Mouse (Mus musculus) gastrocnemius, postnatal 36 days (tissue): ENCODE data around the gene Chuk. TPM values are rescaled to one million over a fixed set of nuclear protein-coding genes. Genes with fewer than 3 reads are reported as not detected.
"Not testable (repeated sequence)": the region's sequence is repeated elsewhere in the genome, so short reads cannot be mapped to it uniquely, and the experiment has no call there.

ENCODE experiments used
- DNase-seq, 2 experiments: peaks; one replicate each; pipeline ENCODE4 v3.0.0; 2022
- intact Hi-C: fragments of 180-260 bp; cut with DNase I; formaldehyde crosslinking; loops from one replicate; pipeline ENCODE4 v1.15.1; 2025
- long read RNA-seq, 2 experiments: library from polyadenylated mRNA; stranded (forward); transcript quantifications; one replicate each; pipeline ENCODE4 v2.0.0; 2021
- total RNA-seq, 2 experiments: library from RNA; stranded (reverse); gene quantifications; 2 replicates each; pipeline ENCODE4 v1.2.3; 2021

Gene Chuk
- 10 to 100 TPM; 13.7 to 17.8 TPM for total RNA-seq
- long read RNA-seq, experiment 1, partial matches to known transcripts, result 1 of 4 reads
- long read RNA-seq, experiment 1, other reads (novel, unspliced or antisense), result 0 of 4 reads
- long read RNA-seq, experiment 2, transcript Chuk-201 (21 exons, 3,502 nt), result major isoform, 6 of 9 reads
- long read RNA-seq, experiment 2, partial matches to known transcripts, result 0 of 9 reads
- long read RNA-seq, experiment 2, other reads (novel, unspliced or antisense), result 2 of 9 reads

DNA sequence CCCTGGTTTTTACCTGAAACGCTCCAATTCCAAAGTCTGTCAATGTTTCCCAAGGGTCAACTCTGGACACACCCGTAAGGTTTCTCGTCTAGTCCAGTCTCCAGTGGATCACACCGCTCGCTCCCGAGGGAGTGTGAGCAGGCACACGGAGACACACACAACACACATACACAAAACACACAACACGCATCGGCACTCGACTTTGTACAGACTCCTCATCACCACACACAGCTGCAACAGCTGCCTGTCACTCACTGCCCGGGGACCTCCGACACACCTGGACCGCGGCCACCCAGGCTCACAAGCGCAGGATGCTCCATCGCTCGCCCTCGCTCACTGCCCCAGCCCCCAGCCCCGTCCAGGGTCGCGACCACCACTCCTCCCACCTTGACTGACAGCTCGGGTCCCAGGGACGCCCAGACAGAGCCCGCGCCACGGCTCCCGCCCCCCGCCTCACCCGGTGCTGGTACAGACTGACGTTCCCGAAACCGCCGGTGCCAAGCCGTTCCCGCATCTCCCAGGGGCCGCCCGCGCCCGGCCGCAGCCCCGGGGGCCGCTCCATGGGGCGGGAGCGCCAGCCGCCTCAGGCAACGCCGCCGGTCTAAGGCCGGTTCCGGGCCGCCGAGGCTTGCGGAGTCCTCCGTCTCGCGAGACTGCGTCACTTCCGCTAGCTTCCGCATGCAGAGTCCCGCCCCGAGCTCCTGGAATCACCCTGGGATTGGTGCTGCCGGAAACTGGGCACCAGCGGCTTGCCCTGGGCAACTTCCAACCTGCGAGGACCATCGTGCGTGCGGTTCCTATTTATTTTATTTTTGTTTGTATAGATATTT is at the start of gene Chuk:
TSS of gene Chuk (minus strand) at position 650 of the 830 bp plus-strand sequence.
- intact Hi-C loops, result no loop called here
- DNase-seq, result peak; percentile 96

DNA sequence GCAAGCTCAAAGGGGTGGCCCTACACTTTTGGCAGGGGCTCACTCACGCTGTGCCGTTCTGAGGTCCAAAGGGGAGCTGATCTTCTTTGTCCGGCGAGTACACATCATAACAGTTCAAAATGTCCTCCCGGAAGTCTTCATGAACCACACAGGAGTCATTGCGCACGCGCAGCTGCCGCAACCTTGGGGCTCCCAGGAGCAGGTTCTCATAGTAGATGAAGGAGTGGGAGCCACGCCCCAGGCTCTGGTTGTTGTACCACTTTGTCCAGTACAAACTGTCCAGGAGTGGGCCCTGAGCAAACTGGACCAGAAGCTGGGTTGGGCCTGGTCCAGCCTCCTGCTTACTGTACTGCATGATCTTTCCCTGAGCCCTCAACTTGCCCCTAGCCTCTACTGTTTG is 49.7 kb upstream of the Chuk start:
- no peak for DNase-seq
- intact Hi-C loops, result no loop called here

DNA sequence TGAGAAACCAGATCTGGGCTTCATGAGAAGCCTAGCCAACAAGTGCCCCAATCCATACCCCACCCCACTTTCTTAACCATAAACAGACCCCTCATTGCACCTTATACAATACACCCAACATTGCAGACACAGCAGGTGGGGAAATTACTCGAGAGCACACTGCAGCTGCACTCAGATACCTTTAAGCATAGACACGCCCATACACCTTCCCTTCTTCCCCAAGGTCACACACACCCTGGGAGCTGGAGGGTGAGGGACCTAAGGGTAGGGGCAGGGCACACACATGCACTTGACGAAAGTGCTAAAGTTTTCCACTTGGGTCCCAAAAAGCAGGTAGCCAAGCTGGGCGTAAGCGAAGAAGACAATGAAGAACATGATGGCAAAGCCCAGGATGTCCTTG is 46.5 kb upstream of the Chuk start:
- DNase-seq, result no peak
- intact Hi-C loops, result no loop called here

DNA sequence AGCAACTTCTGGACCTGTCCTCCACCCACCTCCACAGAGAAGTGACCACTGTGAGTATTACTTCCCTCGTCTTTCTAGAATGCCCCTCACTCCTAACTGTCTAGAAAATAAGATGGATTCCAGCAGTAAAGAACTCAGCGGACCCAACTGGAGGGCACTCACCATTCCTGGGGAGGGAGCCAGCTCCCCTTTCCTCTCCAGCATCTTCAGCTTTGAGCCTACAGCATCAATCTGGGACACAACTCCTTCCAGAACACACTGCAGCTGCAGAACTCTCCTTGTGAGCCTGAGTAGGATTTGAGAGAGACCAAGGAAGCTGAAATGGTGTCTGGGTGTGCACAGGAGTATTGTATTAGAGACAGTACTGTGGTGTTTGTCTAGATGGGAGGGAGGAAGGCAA is 41.7 kb upstream of the Chuk start:
- intact Hi-C loops, result no loop called here

DNA sequence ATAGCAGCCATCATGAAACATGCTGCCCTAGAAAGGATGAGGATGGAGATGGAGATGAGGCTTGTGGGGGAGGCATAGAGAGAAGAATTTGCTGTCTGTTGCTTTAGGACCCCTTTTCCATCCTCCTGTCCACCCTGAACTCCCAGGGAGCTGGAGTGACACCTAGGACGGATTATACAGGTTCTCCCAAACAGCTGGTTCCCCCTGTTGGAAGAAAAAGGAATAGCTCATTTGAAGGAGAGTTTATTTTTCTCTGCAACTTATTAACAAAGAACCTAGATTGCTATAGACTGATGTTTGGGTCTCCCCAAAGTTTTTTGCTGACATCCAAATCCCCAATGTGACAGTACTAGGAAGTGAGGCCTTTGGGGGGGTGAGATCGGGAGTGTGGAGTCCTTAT is 41.1 kb upstream of the Chuk start:
- DNase-seq, result no peak
- intact Hi-C loops, result no loop called here

More for the DNA sequence above, 41.7 kb upstream of the Chuk start:
- no peak for DNase-seq

DNA sequence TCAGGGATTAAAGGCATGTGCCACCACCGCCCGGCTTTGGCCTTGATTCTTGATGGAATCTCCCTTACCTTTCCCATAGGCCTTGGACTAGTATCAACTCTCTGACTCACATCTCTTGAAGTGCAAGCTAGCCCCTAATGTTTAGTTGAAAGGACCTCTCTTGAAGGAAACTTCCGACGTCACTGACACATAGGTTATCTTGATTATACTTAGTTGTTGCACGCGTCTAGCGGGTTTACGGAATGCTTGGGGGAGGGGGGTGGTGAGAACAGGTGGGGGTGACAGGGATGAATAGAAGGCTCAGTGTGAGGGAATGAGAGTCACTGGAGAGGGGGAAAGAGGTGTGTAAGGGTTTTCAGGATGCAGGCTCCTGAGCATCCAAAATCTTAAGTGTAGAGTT is 39.7 kb upstream of the Chuk start:
- intact Hi-C loops, result no loop called here
- DNase-seq, result no peak

DNA sequence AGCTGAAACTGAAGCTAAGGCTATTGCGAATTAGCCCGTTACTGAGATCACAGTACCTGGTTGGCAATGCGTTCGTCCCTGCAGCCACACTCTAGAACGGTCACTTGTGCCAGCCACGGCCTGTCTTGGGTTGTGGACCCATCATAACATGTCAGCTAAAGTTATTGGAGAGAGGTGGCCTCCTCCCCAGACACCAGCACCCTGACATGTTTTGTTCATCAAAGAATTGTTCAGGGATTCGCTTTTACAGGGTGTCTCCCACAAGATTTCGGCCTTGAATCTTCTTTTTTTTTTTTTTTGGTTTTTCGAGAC is 39.2 kb upstream of the Chuk start:
- DNase-seq, result no peak
- intact Hi-C loops, result no loop called here

DNA sequence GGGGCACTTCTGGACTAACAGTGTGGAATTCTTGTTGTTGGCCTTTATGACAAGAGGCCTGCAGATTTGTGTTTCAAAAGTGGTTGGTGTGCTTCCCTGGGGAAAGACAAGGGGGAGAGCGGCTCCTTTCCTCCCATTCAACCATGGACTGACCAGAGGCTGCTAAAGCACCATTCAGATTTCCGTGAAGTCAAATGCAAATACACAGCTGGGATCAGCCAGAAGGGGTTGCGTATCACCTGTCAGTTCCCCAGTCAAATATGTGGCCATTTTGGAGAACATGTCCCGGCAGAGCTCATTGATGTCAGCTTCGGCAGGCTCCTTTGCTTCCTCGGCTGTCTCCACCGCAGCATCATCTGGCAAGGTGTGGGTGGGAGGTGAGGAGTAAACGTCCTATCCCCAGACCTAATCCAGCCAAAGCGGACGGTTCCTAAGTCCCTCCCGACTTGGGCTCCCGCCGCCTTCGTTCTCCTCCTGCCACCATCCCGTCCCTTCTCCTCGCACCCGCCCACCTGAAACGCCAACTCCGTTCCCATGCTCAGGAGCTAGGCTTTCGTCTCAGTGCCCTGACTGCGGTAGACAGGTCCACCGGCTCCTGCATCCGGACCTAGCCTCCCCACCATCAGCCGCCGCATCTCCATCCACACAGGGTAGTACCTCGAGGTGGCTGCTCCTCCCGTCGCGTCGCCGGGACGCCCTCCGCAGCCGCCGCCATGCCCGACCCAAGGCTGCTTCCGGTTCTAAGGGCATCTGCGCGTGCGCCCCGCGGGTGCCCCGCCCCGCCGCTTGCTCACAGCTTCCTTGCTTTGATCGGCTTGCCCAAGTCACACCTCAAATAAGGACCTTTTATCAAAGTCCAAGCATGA is 38.7 kb upstream of the Chuk start, which contains the start of gene Bloc1s2:
TSS of gene Bloc1s2 (minus strand) at position 745 of the 866 bp plus-strand sequence.
- peak; percentile 80 to 84 for DNase-seq
- intact Hi-C loops, result no loop called here

DNA sequence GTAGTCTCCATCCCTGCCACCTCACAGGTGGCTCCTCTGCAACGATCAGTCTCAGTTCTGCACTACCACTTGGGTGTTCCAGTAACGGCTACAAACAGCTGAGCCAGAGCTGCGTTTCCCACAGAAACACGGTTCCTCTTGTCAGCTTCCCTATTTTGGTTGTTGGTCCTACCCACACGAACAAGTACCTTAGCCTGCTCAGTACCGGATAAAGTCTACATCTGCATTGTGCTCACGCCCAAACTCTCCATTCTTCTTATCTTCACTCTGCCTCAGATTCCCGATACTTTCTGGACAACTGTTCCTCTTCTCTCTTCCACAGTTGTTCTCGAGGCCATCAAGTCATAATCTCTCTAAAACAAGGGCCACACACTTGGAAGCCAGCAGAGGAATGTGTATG is 37.1 kb upstream of the Chuk start:
- DNase-seq, result no peak
- intact Hi-C loops, result no loop called here

DNA sequence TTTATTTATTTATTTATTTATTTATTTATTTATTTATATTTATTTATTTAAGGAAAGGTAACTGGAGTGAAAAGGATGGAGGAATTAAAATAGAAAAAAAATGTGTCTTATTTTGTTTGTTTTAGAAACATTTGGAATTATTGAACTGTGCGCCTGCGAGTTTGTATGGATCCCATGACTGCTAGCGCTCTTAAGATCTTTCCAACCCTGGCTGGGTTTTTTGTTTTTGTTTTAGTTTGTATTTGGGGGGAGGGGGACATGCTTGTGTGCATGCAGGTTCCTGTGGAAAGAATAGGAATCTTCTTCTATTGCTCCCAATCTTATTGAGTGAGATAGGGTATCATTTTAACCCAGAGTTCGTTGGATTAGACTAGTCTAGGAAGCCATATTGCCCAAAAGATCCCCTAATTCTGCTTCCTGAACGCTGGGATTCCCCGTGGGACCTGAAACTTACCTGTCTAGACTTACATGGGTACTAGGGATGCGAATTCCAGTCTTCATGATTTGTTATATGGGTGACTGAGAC is 28.7 kb upstream of the Chuk start:
- DNase-seq, result no peak
- intact Hi-C loops, result no loop called here

DNA sequence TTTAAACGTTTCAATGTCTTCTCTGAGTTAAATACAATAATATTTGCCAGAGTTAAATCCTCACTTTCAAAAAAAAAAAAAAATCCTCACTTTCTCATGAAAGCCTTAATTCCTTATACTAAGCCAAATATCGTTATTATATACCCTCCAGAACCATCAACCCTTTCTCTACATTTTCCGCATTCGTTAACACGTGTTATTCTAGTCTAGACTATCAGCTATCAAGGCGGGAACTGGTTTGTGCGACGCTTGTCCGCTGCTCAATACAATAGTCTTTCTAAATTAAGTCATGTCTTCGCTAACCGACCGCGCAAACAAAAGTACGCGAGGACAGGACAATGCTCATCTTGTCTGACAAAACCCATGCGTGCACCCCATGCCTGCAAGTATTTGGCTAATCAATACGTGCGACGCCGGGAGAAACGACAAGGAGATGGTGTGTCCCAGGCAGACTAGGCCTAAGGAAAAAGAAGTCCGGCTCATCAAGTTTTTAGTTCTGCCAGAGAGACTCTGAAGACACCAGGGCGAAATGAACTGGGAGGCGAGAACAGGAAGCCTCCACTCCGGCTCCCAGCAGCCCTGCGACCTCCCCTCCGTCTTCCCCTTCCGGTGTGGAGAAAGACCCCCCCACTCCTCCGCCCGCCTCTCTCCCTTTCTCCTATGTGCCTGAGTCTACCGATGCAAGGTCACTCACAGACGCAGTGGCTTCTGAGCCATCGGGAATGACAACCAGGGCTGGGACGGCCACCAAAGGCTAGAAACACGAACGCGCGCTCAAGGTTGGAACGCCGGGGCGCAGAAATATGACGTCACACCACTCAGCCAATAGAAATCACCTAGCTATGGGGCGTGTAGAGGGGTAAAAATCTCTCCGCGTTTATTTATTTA is 28.0 kb upstream of the Chuk start, which contains the start of gene Cwf19l1:
TSS of gene Cwf19l1 (minus strand) at position 805 of the 888 bp plus-strand sequence.
- intact Hi-C loops, result no loop called here
- DNase-seq, result peak; percentile 72 to 82

DNA sequence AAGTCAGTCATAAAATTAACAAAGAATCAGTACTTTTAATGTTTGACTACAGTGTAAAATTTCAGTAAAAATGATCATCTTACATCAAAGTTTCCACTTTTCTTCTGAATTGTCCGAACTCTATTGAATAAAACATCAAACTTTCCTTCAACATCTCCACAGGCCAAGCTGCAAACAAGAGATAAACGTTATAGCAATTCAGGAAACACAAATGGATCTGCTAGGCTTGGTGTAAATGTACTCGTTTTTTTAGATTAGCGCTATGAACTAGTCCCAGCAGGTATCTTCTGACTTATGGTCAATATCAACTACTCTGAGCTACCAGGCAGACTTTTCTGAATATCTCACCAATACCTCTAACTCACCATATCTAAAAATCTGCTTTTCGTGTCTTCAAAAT is 25.6 kb upstream of the Chuk start:
- no peak for DNase-seq
- intact Hi-C loops, result no loop called here

DNA sequence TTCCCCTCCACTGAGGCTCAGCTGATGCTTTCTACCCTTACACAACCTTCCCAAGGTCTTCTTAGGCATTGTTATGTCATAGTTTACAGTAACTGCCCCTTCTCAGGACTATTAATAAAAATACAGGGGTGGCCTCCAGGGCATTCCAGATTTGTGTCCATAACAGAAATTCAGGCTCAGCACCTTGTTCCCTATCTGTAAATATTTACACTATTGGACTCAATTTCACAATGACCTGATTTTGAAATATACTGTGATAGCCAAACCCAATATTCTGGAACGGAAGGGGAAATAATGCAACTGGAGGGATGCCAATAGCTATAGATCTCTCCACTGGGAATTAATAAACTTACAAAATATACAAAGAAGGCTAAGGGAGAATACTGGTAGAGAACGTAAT is 21.3 kb upstream of the Chuk start:
- no peak for DNase-seq
- intact Hi-C loops, result no loop called here

DNA sequence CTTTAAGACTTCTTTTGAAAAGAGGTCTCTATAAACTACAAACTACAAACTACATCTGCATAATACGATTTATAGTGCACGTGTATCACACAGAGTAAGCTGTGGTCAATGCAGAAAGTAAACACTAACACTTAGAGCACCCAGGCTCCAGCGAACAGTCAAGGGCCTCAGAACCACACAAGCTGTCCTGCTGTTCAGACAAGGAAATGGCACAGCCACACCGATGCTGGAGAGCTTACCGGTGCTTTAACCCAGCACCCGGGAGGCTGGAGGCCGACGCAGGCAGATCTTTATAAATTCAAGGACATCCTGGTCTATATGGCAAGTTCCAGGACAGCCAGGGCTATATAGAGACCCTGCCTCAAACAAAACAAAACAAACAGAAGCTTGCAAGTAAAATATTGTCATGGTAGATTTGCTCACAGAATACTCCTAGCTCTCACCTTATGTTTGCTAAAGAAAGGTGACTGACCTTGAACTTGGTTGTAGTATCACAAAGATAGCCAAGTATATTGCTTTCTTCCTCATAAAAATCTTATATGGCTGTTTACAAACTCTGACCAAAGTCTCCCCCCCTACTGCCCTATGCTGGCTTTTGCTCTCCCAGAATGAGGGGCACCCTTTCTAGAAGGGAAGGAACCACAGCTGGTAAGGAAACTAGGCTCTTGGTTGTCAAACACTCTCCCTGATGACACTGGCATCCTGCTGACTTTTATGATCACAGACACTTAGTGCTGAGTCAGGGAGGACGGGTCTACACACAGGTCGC is 20.6 kb upstream of the Chuk start:
- no peak for DNase-seq
- intact Hi-C loops, result no loop called here

DNA sequence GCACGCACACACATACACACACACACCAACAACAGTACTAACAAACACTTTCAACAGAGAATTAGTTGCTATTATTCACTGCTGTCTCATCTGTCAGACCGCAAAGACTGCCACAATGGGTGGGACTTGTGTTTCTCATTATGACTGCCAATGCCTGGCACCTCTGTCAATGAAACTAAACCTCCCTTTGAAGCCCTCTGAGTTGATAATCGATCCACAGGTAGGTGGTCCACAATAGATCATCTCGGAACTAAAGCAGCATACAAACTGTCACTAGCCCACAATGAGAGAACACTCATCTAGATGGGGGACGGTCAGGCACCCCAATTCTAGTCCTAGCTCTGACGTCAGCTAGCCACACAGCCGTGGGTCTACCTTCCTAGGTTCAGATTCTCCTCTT is 13.9 kb upstream of the Chuk start:
- intact Hi-C loops, result no loop called here
- DNase-seq, result no peak

DNA sequence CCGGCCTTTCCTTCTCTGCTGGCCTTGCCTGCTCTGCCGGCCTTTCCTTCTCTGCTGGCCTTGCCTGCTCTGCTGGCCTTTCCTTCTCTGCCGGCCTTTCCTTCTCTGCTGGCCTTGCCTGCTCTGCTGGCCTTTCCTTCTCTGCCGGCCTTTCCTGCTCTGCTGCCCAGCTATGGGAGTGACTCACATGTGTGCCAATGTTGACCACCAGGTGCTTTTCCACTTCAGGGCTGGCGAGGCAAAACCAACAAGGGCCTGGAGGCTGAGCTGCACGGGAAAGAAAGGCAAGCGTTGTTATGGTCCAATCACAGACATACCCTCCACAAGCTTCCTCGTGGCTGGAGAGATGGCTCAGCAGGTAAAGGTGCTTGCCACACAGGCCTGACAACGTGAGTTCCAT is 13.4 kb upstream of the Chuk start:
- DNase-seq, intact Hi-C loops: not testable (repeated sequence)

DNA sequence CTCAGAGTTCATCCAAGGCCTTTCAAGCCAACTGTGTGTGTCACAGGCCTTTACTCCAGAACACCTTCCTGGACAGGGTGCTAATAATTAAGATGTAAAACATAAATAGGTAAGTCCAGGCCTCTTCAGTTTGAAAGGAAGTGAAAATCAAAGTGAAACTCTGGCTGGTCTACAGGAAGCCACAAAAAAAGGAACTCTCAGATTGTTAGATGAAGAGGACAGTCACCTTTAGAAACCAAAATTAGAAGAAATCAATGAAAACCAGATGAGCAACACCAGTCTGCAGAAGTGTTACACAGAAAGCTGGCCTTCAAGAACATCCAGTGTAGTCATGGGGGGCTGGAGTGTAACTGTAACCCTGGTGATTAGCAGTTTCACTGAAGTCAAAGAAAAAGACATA is 10.5 kb upstream of the Chuk start:
- DNase-seq, result no peak
- intact Hi-C loops, result no loop called here

DNA sequence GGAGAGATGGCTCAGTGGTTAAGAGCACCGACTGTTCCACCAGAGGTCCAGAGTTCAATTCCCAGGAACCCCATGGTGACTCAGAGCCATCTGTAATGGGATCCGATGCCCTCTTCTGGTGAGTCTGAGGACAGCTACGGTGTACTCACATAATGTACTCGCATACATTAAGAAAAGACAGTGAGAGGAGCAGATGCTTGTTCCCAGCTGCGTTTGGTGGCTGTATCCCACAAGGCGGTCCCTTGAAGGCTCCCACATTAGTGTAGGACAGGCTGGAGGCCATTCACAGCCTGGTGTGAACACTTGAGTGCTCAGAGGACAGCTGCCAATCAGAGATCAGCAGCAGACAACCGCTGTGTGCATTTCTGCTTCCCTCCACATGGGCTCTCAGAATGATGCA is 4.4 kb upstream of the Chuk start:
- no peak for DNase-seq
- intact Hi-C loops, result no loop called here

DNA sequence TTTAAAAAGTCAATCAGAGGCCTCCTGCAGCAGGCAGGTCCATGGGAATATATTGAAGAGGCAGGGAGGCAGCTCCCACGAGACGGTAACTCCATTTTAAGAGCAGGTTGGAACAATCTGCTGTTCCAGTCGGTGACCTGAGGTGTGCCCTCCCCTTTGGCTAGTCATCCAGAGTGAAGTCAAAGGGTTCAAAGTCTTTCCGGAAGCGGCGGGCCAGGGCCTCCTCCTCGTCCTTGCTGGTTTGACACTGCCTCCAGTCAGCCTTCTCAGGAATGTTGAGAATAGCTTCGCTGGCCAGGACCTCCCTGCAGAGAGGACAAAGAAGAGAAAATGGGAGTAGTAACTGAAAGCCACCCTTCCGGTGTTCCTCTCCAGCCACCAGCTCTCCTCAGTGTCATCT is 3.1 kb upstream of the Chuk start:
- intact Hi-C loops, result no loop called here
- DNase-seq, result no peak
